Mouse (Mus musculus) heart, embryonic 12.5 days (tissue): ENCODE measurements around the gene Dcpp3. TPM values are rescaled to one million over a fixed set of nuclear protein-coding genes. Genes with fewer than 3 reads are reported as not detected.

Experiments used
- polyA plus RNA-seq: library from polyadenylated mRNA; unstranded; fragments of >200 nt; fragmentation: Nextera tagmentation; extraction: Ambion mirVana; gene quantifications from 2 replicates; pipeline ENCODE4 v1.2.1, GENCODE M21; 2016

Dcpp3 gene
- polyA plus RNA-seq, 1 experiment from 2014 or later, result not detected

Other genes with a start within 250 kb of the Dcpp3 start
- 334 and 337 TPM in 2 replicates for gene Hcfc1r1, start 243.9 kb upstream of the Dcpp3 start, polyA plus RNA-seq
- 35.8 and 39.1 TPM in 2 replicates for gene Thoc6, start 243.6 kb upstream of the Dcpp3 start, polyA plus RNA-seq
- 117 and 119 TPM in 2 replicates for gene Tnfrsf12a, start 240.0 kb upstream of the Dcpp3 start, polyA plus RNA-seq
- 2.2 and 3.1 TPM in 2 replicates for gene Cldn6, start 238.2 kb upstream of the Dcpp3 start, polyA plus RNA-seq
- not detected in 2 replicates for gene Cldn9, start 233.4 kb upstream of the Dcpp3 start, polyA plus RNA-seq
- 0.18 TPM in 1 of 2 replicates, not detected in the other for gene 1520401A03Rik, start 194.7 kb upstream of the Dcpp3 start, polyA plus RNA-seq
- gene Pkmyt1, start 191.1 kb upstream of the Dcpp3 start, polyA plus RNA-seq, result 32.4 and 32.7 TPM in 2 replicates
- gene Paqr4, start 176.6 kb upstream of the Dcpp3 start, polyA plus RNA-seq, result 10.3 and 11.2 TPM in 2 replicates
- 0.17 and 0.33 TPM in 2 replicates for gene Kremen2, start 171.6 kb upstream of the Dcpp3 start, polyA plus RNA-seq
- gene Flywch1, start 145.9 kb upstream of the Dcpp3 start, polyA plus RNA-seq, result 64.1 and 67.5 TPM in 2 replicates
- 6.9 and 7.3 TPM in 2 replicates for gene Flywch2, start 131.4 kb upstream of the Dcpp3 start, polyA plus RNA-seq
- gene Srrm2, start 126.9 kb upstream of the Dcpp3 start, polyA plus RNA-seq, result 399 TPM in 2 replicates
- gene Elob, start 88.3 kb upstream of the Dcpp3 start, polyA plus RNA-seq, result 878 and 903 TPM in 2 replicates
- gene Prss33, start 81.4 kb upstream of the Dcpp3 start, polyA plus RNA-seq, result not detected in 2 replicates
- not detected in 2 replicates for gene Prss32, start 73.6 kb upstream of the Dcpp3 start, polyA plus RNA-seq
- gene Prss41, start 73.3 kb upstream of the Dcpp3 start, polyA plus RNA-seq, result 0.36 TPM in 1 of 2 replicates, not detected in the other
- not detected in 2 replicates for gene Prss21, start 49.4 kb upstream of the Dcpp3 start, polyA plus RNA-seq
- gene Dcpp1, start 36.6 kb upstream of the Dcpp3 start, polyA plus RNA-seq, result not detected in 2 replicates
- not detected in 2 replicates for gene Dcpp2, start 36.6 kb upstream of the Dcpp3 start, polyA plus RNA-seq
- not detected in 2 replicates for gene Sbp, start 24.2 kb downstream of the Dcpp3 start, polyA plus RNA-seq
- gene Sbpl, start 37.8 kb downstream of the Dcpp3 start, polyA plus RNA-seq, result not detected in 2 replicates
- gene Prss30, start 63.1 kb downstream of the Dcpp3 start, polyA plus RNA-seq, result not detected in 2 replicates
- 0.29 TPM in 1 of 2 replicates, not detected in the other for gene Prss22, start 80.6 kb downstream of the Dcpp3 start, polyA plus RNA-seq
- 0.35 and 0.41 TPM in 2 replicates for gene Prss27, start 120.7 kb downstream of the Dcpp3 start, polyA plus RNA-seq
- gene Kctd5, start 156.0 kb downstream of the Dcpp3 start, polyA plus RNA-seq, result 49.0 and 49.2 TPM in 2 replicates
- 46.9 and 48.6 TPM in 2 replicates for gene Pdpk1, start 233.5 kb downstream of the Dcpp3 start, polyA plus RNA-seq
- 28.1 and 28.8 TPM in 2 replicates for gene Amdhd2, start 246.3 kb downstream of the Dcpp3 start, polyA plus RNA-seq